Comparison of ENCODE assay signal across 34 mouse cellular contexts in genomic region chr4:33577631-33578030, GRCm38 (mm10).
"Had no signal": no experiment of that assay in that cellular context is flagged by ENCODE, and none has a peak within 500 bp of the region (broad histone marks: within the 10 kb centered on the region; RNA-seq: fewer than 3 reads in every experiment).

No protein-coding gene starts in this region.

- H3K9ac ChIP-seq: heart, embryonic 12.5 days; heart, embryonic 13.5 days; heart, embryonic 15.5 days; hindbrain, embryonic 12.5 days; hindbrain, embryonic 13.5 days; hindbrain, embryonic 14.5 days; hindbrain, embryonic 15.5 days; intestine, embryonic 15.5 days; kidney, embryonic 15.5 days had no signal

- DNase-seq: heart, postnatal 10 days; heart, postnatal 14 days; heart, postnatal 36 days; heart, postnatal 4 days; kidney, adult 11 months; kidney, adult 18-20 months; kidney, adult 2 months; kidney, adult 8-10 months; kidney, adult 9 months; kidney, postnatal 10 days; kidney, postnatal 14 days; kidney, postnatal 25 days; kidney, postnatal 36 days; kidney, postnatal 4 days; layer of hippocampus, adult 9-11 months; layer of hippocampus, postnatal 36 days had no signal

- H3K4me2 ChIP-seq: heart, embryonic 12.5 days; heart, embryonic 13.5 days; heart, embryonic 15.5 days; hindbrain, embryonic 12.5 days; hindbrain, embryonic 13.5 days; hindbrain, embryonic 14.5 days; hindbrain, embryonic 15.5 days; intestine, embryonic 15.5 days; kidney, embryonic 15.5 days had no signal

- ATAC-seq: hindbrain, embryonic 16.5 days; hindbrain, postnatal 0 days; inflammation-experienced regulatory T-cells, adult 6 months; intestine, embryonic 15.5 days; intestine, embryonic 16.5 days; intestine, postnatal 0 days had no signal

- H3K27ac ChIP-seq: heart, embryonic 10.5 days; heart, embryonic 13.5 days; heart, embryonic 15.5 days; hindbrain, embryonic 10.5 days; hindbrain, embryonic 12.5 days; hindbrain, embryonic 13.5 days; hindbrain, embryonic 14.5 days; hindbrain, embryonic 15.5 days; hindbrain, postnatal 0 days; intestine, embryonic 15.5 days; kidney, embryonic 15.5 days; kidney, postnatal 0 days; layer of hippocampus, adult 2 months had no signal

- H3K36me3 ChIP-seq: heart, embryonic 10.5 days; heart, embryonic 12.5 days; heart, embryonic 13.5 days; heart, embryonic 15.5 days; hindbrain, embryonic 10.5 days; hindbrain, embryonic 12.5 days; hindbrain, embryonic 13.5 days; hindbrain, embryonic 15.5 days; intestine, embryonic 15.5 days; kidney, embryonic 15.5 days had no signal

- H3K27me3 ChIP-seq: hindbrain, embryonic 12.5 days; hindbrain, embryonic 13.5 days; hindbrain, embryonic 15.5 days; intestine, embryonic 15.5 days had no signal

- H3K9me3 ChIP-seq: heart, embryonic 15.5 days; intestine, embryonic 15.5 days; kidney, embryonic 15.5 days had no signal

- H3K4me3 ChIP-seq: heart, embryonic 10.5 days; heart, embryonic 12.5 days; heart, embryonic 13.5 days; heart, embryonic 15.5 days; hindbrain, embryonic 10.5 days; hindbrain, embryonic 12.5 days; hindbrain, embryonic 13.5 days; hindbrain, embryonic 15.5 days; intestine, embryonic 15.5 days; kidney, embryonic 15.5 days; layer of hippocampus, adult 2 months had no signal

- H3K4me1 ChIP-seq: heart, embryonic 15.5 days; hindbrain, embryonic 10.5 days; hindbrain, embryonic 13.5 days; hindbrain, embryonic 15.5 days; intestine, embryonic 15.5 days had no signal
